Mouse (Mus musculus): ENCODE data around the gene Rasd1. TPM values are rescaled to one million over a fixed set of nuclear protein-coding genes. Genes with fewer than 3 reads are reported as not detected.

Gene Rasd1
- polyA plus RNA-seq (2012; rRNA removed): 0.53 and 1.1 TPM in 2 replicates

- Histone ChIP-seq H3K4me3 (ENCODE audit: low read depth, low read length) (peak within 1 kb of the TSS; percentile 69), H3K36me3 (ENCODE audit: control insufficient read depth, insufficient read depth, low read length) (peaks cover 11% of the 10 kb centered on the region), H3K27ac (ENCODE audit: insufficient read depth, low read depth, low read length) (peak within 1 kb of the TSS; percentile 98), H3K27me3 (ENCODE audit: control insufficient read depth, insufficient read depth, low read length) (peaks cover 8% of the 10 kb centered on the region), H3K4me1 (ENCODE audit: control insufficient read depth, insufficient read depth, insufficient read length, low read length) (peaks cover 15% of the 10 kb centered on the region)
- TF ChIP-seq POLR2A (IDR thresholded peaks at IDR 0.05; ENCODE audit: low read depth, low read length) (peak; percentile 93; the same call in 1 of the 2 replicates), CTCF (IDR thresholded peaks at IDR 0.05; ENCODE audit: extremely low read depth, insufficient read length, insufficient replicate concordance, low read depth, low read length) (no peak)
- under 1% methylated on average over 28 of the region's 28 CpGs for WGBS
Measured at GRCm38 (mm10) chr11:59964818-59965217, at the start of gene Rasd1. Gene Rasd1, minus strand, starts transcription at chr11:59964944.

DNA sequence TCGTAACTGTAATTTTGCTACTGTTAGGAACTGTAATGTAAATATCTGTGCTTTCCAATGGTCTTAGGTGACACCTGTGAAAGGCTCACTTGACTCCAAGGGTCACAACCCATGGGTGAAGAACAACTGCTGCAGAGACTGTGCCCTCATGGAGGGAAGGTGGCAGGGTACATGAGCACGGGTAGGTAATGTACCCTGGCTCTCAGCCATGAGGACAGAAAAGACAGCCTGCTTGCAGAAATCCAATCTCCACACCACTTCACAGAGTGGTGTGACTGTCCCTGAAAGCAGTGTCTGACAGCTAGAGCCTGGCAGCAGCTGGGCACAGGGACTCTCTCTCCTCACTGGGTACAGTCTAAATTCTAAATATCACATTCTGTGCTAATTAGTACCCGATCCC, 46.8 kb upstream of the Rasd1 start:
- no peak overlapping the region for H3K4me3 ChIP-seq (ENCODE audit: low read depth, low read length)
- H3K27me3 ChIP-seq (ENCODE audit: control insufficient read depth, insufficient read depth, low read length): no peaks in the 10 kb centered on the region
- H3K36me3 ChIP-seq (ENCODE audit: control insufficient read depth, insufficient read depth, low read length): no peaks in the 10 kb centered on the region
- WGBS: 69% methylated on average over 3 of the region's 3 CpGs
- no peak overlapping the region for H3K27ac ChIP-seq (ENCODE audit: insufficient read depth, low read depth, low read length)
- TF ChIP-seq CTCF (IDR thresholded peaks at IDR 0.05; ENCODE audit: extremely low read depth, insufficient read length, insufficient replicate concordance, low read depth, low read length): no peak
- no peak for TF ChIP-seq POLR2A (IDR thresholded peaks at IDR 0.05; ENCODE audit: low read depth, low read length)
- H3K4me1 ChIP-seq (ENCODE audit: control insufficient read depth, insufficient read depth, insufficient read length, low read length): no peaks in the 10 kb centered on the region

- H3K4me1 ChIP-seq (ENCODE audit: control insufficient read depth, insufficient read depth, insufficient read length, low read length): no peaks in the 10 kb centered on the region
- H3K36me3 ChIP-seq (ENCODE audit: control insufficient read depth, insufficient read depth, low read length): no peaks in the 10 kb centered on the region
- WGBS: 84% methylated on average over 3 of the region's 3 CpGs
- H3K27ac ChIP-seq (ENCODE audit: insufficient read depth, low read depth, low read length): no peak overlapping the region
- TF ChIP-seq CTCF (IDR thresholded peaks at IDR 0.05; ENCODE audit: extremely low read depth, insufficient read length, insufficient replicate concordance, low read depth, low read length) (no peak), POLR2A (IDR thresholded peaks at IDR 0.05; ENCODE audit: low read depth, low read length) (no peak)
- H3K27me3 ChIP-seq (ENCODE audit: control insufficient read depth, insufficient read depth, low read length): no peaks in the 10 kb centered on the region
- no peak overlapping the region for H3K4me3 ChIP-seq (ENCODE audit: low read depth, low read length)
Measured at GRCm38 (mm10) chr11:60009451-60009850, 44.7 kb upstream of the Rasd1 start.

GRCm38 (mm10) chr11:60005866-60006265, 41.1 kb upstream of the Rasd1 start:
- TF ChIP-seq POLR2A (IDR thresholded peaks at IDR 0.05; ENCODE audit: low read depth, low read length) (no peak), CTCF (IDR thresholded peaks at IDR 0.05; ENCODE audit: extremely low read depth, insufficient read length, insufficient replicate concordance, low read depth, low read length) (no peak)
- H3K27ac ChIP-seq (ENCODE audit: insufficient read depth, low read depth, low read length): no peak overlapping the region
- H3K36me3 ChIP-seq (ENCODE audit: control insufficient read depth, insufficient read depth, low read length): no peaks in the 10 kb centered on the region
- H3K4me1 ChIP-seq (ENCODE audit: control insufficient read depth, insufficient read depth, insufficient read length, low read length): peaks cover 6% of the 10 kb centered on the region; the same call in 1 of the 2 replicates
- WGBS: 76% methylated on average over 3 of the region's 3 CpGs
- H3K4me3 ChIP-seq (ENCODE audit: low read depth, low read length): no peak overlapping the region
- no peaks in the 10 kb centered on the region for H3K27me3 ChIP-seq (ENCODE audit: control insufficient read depth, insufficient read depth, low read length)

GRCm38 (mm10) chr11:60004716-60005115, 40.0 kb upstream of the Rasd1 start:
- no peaks in the 10 kb centered on the region for H3K36me3 ChIP-seq (ENCODE audit: control insufficient read depth, insufficient read depth, low read length)
- 89% methylated on average over 6 of the region's 6 CpGs for WGBS
- TF ChIP-seq POLR2A (IDR thresholded peaks at IDR 0.05; ENCODE audit: low read depth, low read length) (no peak), CTCF (IDR thresholded peaks at IDR 0.05; ENCODE audit: extremely low read depth, insufficient read length, insufficient replicate concordance, low read depth, low read length) (no peak)
- no peak overlapping the region for H3K27ac ChIP-seq (ENCODE audit: insufficient read depth, low read depth, low read length)
- no peak overlapping the region for H3K4me3 ChIP-seq (ENCODE audit: low read depth, low read length)
- peaks cover 6% of the 10 kb centered on the region; the same call in 1 of the 2 replicates for H3K4me1 ChIP-seq (ENCODE audit: control insufficient read depth, insufficient read depth, insufficient read length, low read length)
- H3K27me3 ChIP-seq (ENCODE audit: control insufficient read depth, insufficient read depth, low read length): no peaks in the 10 kb centered on the region

DNA sequence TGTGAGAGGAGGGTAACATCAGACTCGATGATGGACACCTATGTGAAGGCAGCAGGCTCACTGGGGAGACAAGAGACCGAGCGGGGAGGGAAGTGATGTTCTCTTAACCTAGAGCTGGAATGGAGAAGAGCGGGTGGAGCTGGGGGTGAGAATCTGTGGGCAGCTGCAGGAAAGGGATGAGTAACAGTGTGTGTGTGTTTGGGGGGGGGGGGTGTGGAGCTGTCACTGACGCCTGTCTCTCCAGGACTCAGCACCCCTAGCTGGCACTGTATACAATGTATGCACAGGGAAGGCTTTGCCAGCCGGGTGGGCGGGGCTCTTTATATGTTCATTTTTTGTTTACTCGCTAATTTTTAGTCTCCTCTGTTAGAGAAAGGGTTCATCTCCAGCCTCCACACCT, 39.1 kb upstream of the Rasd1 start:
- 62% methylated on average over 8 of the region's 8 CpGs for WGBS
- Histone ChIP-seq H3K27ac (ENCODE audit: insufficient read depth, low read depth, low read length) (no peak overlapping the region), H3K4me3 (ENCODE audit: low read depth, low read length) (no peak overlapping the region), H3K36me3 (ENCODE audit: control insufficient read depth, insufficient read depth, low read length) (no peaks in the 10 kb centered on the region), H3K4me1 (ENCODE audit: control insufficient read depth, insufficient read depth, insufficient read length, low read length) (peaks cover 6% of the 10 kb centered on the region; the same call in 1 of the 2 replicates), H3K27me3 (ENCODE audit: control insufficient read depth, insufficient read depth, low read length) (no peaks in the 10 kb centered on the region)
- TF ChIP-seq CTCF (IDR thresholded peaks at IDR 0.05; ENCODE audit: extremely low read depth, insufficient read length, insufficient replicate concordance, low read depth, low read length) (no peak), POLR2A (IDR thresholded peaks at IDR 0.05; ENCODE audit: low read depth, low read length) (no peak)

DNA sequence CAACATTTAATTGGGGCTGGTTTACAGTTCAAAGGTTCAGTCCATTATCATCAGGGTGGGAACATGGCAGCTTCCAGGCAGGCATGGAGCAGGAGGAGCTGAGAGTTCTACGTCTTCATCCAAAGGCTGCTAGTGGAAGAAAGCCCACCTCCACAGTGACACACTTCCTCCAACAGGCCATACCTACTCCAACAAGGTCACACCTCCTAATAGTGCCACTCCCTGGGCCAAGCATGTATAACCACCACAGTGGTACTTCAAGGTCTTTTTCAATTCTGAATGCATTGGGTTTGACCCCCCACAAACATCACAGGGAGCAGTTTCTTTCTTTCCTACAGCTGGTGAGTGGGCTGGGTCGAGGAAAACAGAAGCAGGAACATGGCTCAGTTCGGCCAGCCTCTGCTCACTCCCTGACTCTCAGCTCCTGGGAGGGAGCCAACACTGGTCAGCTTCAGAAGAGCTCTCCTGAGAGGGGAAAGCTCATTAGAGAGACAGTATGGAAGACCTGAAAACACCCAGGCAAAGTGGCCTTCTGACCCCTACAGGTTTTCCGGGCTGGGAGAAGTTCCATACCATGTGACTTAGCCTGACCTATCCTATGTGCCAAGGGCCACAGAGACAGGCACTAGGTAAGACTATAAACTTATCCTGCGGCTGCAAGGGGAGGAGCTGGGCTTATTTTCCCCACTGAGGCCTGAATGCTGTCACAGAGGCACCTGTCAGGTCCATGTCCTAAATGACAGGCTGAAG, 36.7 kb upstream of the Rasd1 start:
- Histone ChIP-seq H3K4me1 (ENCODE audit: control insufficient read depth, insufficient read depth, insufficient read length, low read length) (peaks cover 6% of the 10 kb centered on the region; the same call in 1 of the 2 replicates), H3K27ac (ENCODE audit: insufficient read depth, low read depth, low read length) (no peak overlapping the region), H3K36me3 (ENCODE audit: control insufficient read depth, insufficient read depth, low read length) (no peaks in the 10 kb centered on the region), H3K27me3 (ENCODE audit: control insufficient read depth, insufficient read depth, low read length) (no peaks in the 10 kb centered on the region), H3K4me3 (ENCODE audit: low read depth, low read length) (no peak overlapping the region)
- no peak for TF ChIP-seq POLR2A (IDR thresholded peaks at IDR 0.05; ENCODE audit: low read depth, low read length)
- WGBS: 50% methylated on average over 5 of the region's 5 CpGs

All from small intestine, adult 2 months (tissue).